Mouse (Mus musculus) heart, adult 2 months (tissue): Measurements from ENCODE around the gene Sprr1a.

Experiments
- CTCF ChIP-seq: fragments of 200-600 bp; IDR thresholded peaks from 2 replicates; pipeline ENCODE4 v1.8.1; 2022; ENCODE audit warnings: antibody characterized with exemption, mild to moderate bottlenecking, moderate library complexity
- POLR2A ChIP-seq: fragments of 200-500 bp; IDR thresholded peaks from 2 replicates; pipeline ENCODE4 v1.6.1; 2011; ENCODE audit warnings: mild to moderate bottlenecking, low read depth, low read length, control low read depth; ENCODE audit not compliant: insufficient read depth

- no peak for TF ChIP-seq POLR2A
- no peak for TF ChIP-seq CTCF
Observed at GRCm38 (mm10) chr3:92455151-92455550, 30.5 kb downstream of the Sprr1a start.
